Comparison of ENCODE assay signal across 8 mouse cellular contexts in the genomic region with DNA sequence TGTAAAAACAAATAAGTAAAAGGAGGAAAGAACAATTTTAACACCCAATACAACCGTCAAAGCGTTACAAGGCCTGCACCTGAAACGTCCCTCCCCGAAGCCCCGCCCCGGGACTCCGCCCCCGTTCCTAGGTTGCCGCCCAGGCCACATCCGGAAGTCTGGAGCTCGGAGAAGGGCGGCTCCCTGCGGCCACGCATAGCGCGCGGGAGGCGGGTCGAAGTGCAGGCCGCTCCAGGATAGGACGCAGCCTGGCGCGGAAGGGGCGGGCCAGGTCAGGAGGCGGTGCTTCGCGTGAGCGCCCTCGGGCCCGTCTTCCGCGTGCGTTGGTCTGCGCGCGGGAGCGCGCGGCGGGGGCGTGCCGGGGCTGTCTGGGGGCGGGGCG. TPM values are rescaled to one million over a fixed set of nuclear protein-coding genes. Genes with fewer than 3 reads are reported as not detected.
DNase-seq lines count a peak whose midpoint lies in the region; ATAC-seq lines count a peak whose summit lies in the region.

No protein-coding gene starts in this region.

- 0% methylated on average over 31 of the region's 44 CpGs for WGBS in hindbrain, embryonic 11.5 days

- no peaks in the 10 kb centered on the region for H3K9me3 ChIP-seq in hindbrain, embryonic 11.5 days (ENCODE audit: control insufficient read depth, low read length)

- H3K36me3 ChIP-seq in hindbrain, embryonic 11.5 days (ENCODE audit: control insufficient read depth, insufficient read depth, low read length): no peaks in the 10 kb centered on the region

- ATAC-seq in hindbrain, embryonic 11.5 days (ENCODE audit: low FRiP score): peak; percentile 99

- no peaks in the 10 kb centered on the region; the same call in none of the 2 replicates for H3K4me1 ChIP-seq in hindbrain, embryonic 11.5 days (replicated peaks; ENCODE audit: control insufficient read depth, insufficient read depth, low read length)

- H3K4me3 ChIP-seq in hindbrain, embryonic 11.5 days (ENCODE audit: low read depth, low read length): peak overlapping the region; percentile 91

- H3K9ac ChIP-seq in hindbrain, embryonic 11.5 days (ENCODE audit: low read depth, low read length): peak overlapping the region; percentile 98

- peak overlapping the region; percentile 16; the same call in 1 of the 2 replicates for H3K4me2 ChIP-seq in hindbrain, embryonic 11.5 days (replicated peaks; ENCODE audit: low read depth, low read length)

- no peaks in the 10 kb centered on the region for H3K27me3 ChIP-seq in hindbrain, embryonic 11.5 days (ENCODE audit: control insufficient read depth, insufficient read depth, low read length)

- DNase-seq in Muller cell, postnatal 12 days (ENCODE audit: inconsistent ontology term): peak; percentile 99
- DNase-seq in cerebellum, adult 9-11 months: peak; percentile 99
- DNase-seq in frontal cortex, adult 2 months (ENCODE audit: extremely low spot score in 1 of 2, low spot score in 1 of 2): peak; percentile 94 to 98
- peak; percentile 97 for DNase-seq in hindbrain, embryonic 11.5 days (ENCODE audit: low spot score)
- peak; percentile 93 to 97 for DNase-seq in layer of hippocampus, postnatal 10 days (ENCODE audit: low spot score in 2 of 2)
- peak; percentile 99 for DNase-seq in lung, postnatal 10 days
- peak; percentile 99 for DNase-seq in ovary, postnatal 36 days (ENCODE audit: low spot score)
- DNase-seq in thymus, postnatal 25 days: peak; percentile 99

- H3K27ac ChIP-seq in hindbrain, embryonic 11.5 days (ENCODE audit: low read depth, low read length): peak overlapping the region; percentile 93; the same call in 1 of the 2 replicates

RNA-seq across cellular contexts. Expression of gene Cbfa2t2, which starts 0.2 kb away (rescaled TPM):
- 26.5 and 31.7 TPM in 2 replicates for polyA plus RNA-seq in frontal cortex, adult 2 months (2012; rRNA removed)
- 68.2 and 71.5 TPM in 2 replicates for polyA plus RNA-seq in hindbrain, embryonic 11.5 days (2014; fragmentation: Nextera tagmentation; extraction: Ambion mirVana)
- total RNA-seq in layer of hippocampus, postnatal 10 days (2021): 10 to 100 TPM; 43.6 to 60.6 TPM

RNA-seq across cellular contexts. Expression of gene Snta1, which starts 28.2 kb away (rescaled TPM):
- polyA plus RNA-seq in frontal cortex, adult 2 months (2012; rRNA removed): 37.3 and 37.8 TPM in 2 replicates
- 2.1 TPM in 2 replicates for polyA plus RNA-seq in hindbrain, embryonic 11.5 days (2014; fragmentation: Nextera tagmentation; extraction: Ambion mirVana)
- 10 to 100 TPM; 40.6 to 41.3 TPM for total RNA-seq in layer of hippocampus, postnatal 10 days (2021)

Comparison
In these comparisons a context has a peak if more than half of its experiments do, and no peak if none do; other contexts are left out.
1. Peak in every context shown above with its lines: DNase-seq, ATAC-seq, H3K4me3 ChIP-seq and H3K27ac ChIP-seq.
2. RNA of gene Snta1, which starts 28.2 kb away (polyA plus RNA-seq): 37.3 to 37.8 TPM in frontal cortex, adult 2 months; 2.1 TPM in hindbrain, embryonic 11.5 days; every median in the first group is over 10 times any median in the second.